Mouse (Mus musculus): ENCODE results near the gene Ubash3a.
A peak's percentile ranks its signal among the peaks of the same experiment; 100 is the strongest.
"Not testable (repeated sequence)": the region's sequence is repeated elsewhere in the genome, so short reads cannot be mapped to it uniquely, and the experiment has no call there.

Ubash3a gene

GRCm38 (mm10) chr17:31261352-31261751 lies 53.7 kb downstream of the Ubash3a start:
- peak; percentile 84 for DNase-seq (ENCODE audit: low spot score)

- DNase-seq (ENCODE audit: low spot score): no peak
These were observed 55.0 kb downstream of the Ubash3a start for GRCm38 (mm10) chr17:31262715-31263114.

GRCm38 (mm10) chr17:31263770-31264169 lies 56.1 kb downstream of the Ubash3a start:
- no peak for DNase-seq (ENCODE audit: low spot score)

- no peak for DNase-seq (ENCODE audit: low spot score)
These were observed 56.7 kb downstream of the Ubash3a start for GRCm38 (mm10) chr17:31264372-31264771.

GRCm38 (mm10) chr17:31265171-31265572 lies 57.5 kb downstream of the Ubash3a start:
- no peak for DNase-seq (ENCODE audit: low spot score)

GRCm38 (mm10) chr17:31265831-31266230 lies 58.2 kb downstream of the Ubash3a start:
- no peak for DNase-seq (ENCODE audit: low spot score)

- DNase-seq (ENCODE audit: low spot score): no peak
These were observed 58.8 kb downstream of the Ubash3a start for GRCm38 (mm10) chr17:31266321-31266950.

GRCm38 (mm10) chr17:31267138-31267537 lies 59.5 kb downstream of the Ubash3a start:
- DNase-seq (ENCODE audit: low spot score): no peak

GRCm38 (mm10) chr17:31267603-31268002 lies 59.9 kb downstream of the Ubash3a start:
- DNase-seq (ENCODE audit: low spot score): no peak

- no peak for DNase-seq (ENCODE audit: low spot score)
These were observed 60.3 kb downstream of the Ubash3a start for GRCm38 (mm10) chr17:31268016-31268415.

- no peak for DNase-seq (ENCODE audit: low spot score)
These were observed 62.1 kb downstream of the Ubash3a start for GRCm38 (mm10) chr17:31269761-31270160.

- no peak for DNase-seq (ENCODE audit: low spot score)
These were observed 62.6 kb downstream of the Ubash3a start for GRCm38 (mm10) chr17:31270246-31270645.

- not testable (repeated sequence) for DNase-seq (ENCODE audit: low spot score)
These were observed 63.1 kb downstream of the Ubash3a start for GRCm38 (mm10) chr17:31270736-31271135.

GRCm38 (mm10) chr17:31271136-31271851 lies 63.6 kb downstream of the Ubash3a start:
- peak; percentile 89 for DNase-seq (ENCODE audit: low spot score)

GRCm38 (mm10) chr17:31272416-31273165 lies 64.9 kb downstream of the Ubash3a start:
- no peak for DNase-seq (ENCODE audit: low spot score)

GRCm38 (mm10) chr17:31273631-31274030 lies 66.0 kb downstream of the Ubash3a start:
- no peak for DNase-seq (ENCODE audit: low spot score)

GRCm38 (mm10) chr17:31275181-31275580 lies 67.5 kb downstream of the Ubash3a start:
- no peak for DNase-seq (ENCODE audit: low spot score)

- no peak for DNase-seq (ENCODE audit: low spot score)
These were observed 68.7 kb downstream of the Ubash3a start for GRCm38 (mm10) chr17:31276207-31276921.

GRCm38 (mm10) chr17:31276922-31277918 lies 69.5 kb downstream of the Ubash3a start, which contains the start of gene Rsph1:
Rsph1 (minus strand) TSS chr17:31277383.
- DNase-seq (ENCODE audit: low spot score): peak; percentile 97

- no peak for DNase-seq (ENCODE audit: low spot score)
These were observed 70.3 kb downstream of the Ubash3a start for GRCm38 (mm10) chr17:31277931-31278330.

GRCm38 (mm10) chr17:31279541-31279940 lies 71.9 kb downstream of the Ubash3a start:
- no peak for DNase-seq (ENCODE audit: low spot score)

All from testis, postnatal 14 days (tissue).